Comparison of ENCODE assay signal across 28 mouse cellular contexts in the genomic region with DNA sequence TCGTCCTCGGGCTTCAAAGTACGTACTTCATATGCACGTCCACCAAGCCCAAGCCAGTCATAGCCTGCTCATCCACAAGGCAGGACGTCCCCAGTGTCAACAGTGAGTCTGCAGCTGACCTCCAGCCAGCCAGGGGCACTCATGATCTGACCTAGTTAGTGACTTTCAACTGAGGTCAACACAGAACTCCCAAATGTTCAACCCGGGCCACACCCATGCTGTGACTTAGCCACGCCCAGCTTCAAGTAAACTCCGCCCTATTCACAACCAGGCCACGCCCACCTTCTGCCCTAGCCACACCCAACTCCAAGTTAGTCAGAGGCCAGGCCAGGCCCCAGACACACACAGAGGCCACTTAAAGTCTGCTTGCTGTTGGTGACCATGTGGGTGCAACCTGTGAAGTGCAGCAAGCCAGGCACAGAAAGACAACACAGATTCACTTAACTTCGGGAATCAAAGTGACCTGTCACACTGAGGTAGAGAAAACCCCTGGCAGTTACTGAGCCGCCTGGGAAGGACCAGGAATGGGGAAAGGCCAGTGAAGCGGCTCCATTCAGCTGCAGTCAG. TPM values are rescaled to one million over a fixed set of nuclear protein-coding genes. Genes with fewer than 3 reads are reported as not detected.
DNase-seq lines count a peak whose midpoint lies in the region; ATAC-seq and TF ChIP-seq lines count a peak whose summit lies in the region.
"Had no signal": no experiment of that assay in that cellular context is flagged by ENCODE, and none has a peak within 500 bp of the region (broad histone marks: within the 10 kb centered on the region; RNA-seq: fewer than 3 reads in every experiment).

No protein-coding gene starts in this region.

- H3K9ac ChIP-seq in limb, embryonic 14.5 days (ENCODE audit: low read depth, low read length, severe bottlenecking) = no peak overlapping the region
- no peak overlapping the region for H3K9ac ChIP-seq in limb, embryonic 15.5 days
- H3K9ac ChIP-seq in midbrain, postnatal 0 days (replicated peaks; ENCODE audit: low read length, poor library complexity, severe bottlenecking) = no peak overlapping the region
- H3K9ac ChIP-seq: embryonic facial prominence, embryonic 15.5 days; hindbrain, embryonic 12.5 days; liver, embryonic 15.5 days; neural tube, embryonic 15.5 days had no signal

- H3K4me3 ChIP-seq in limb, embryonic 14.5 days (replicated peaks; ENCODE audit: low read length) = no peak overlapping the region
- no peak overlapping the region for H3K4me3 ChIP-seq in limb, embryonic 10.5 days
- no peak overlapping the region for H3K4me3 ChIP-seq in limb, embryonic 15.5 days
- no peak overlapping the region for H3K4me3 ChIP-seq in midbrain, postnatal 0 days (ENCODE audit: low read depth, low read length)
- H3K4me3 ChIP-seq: embryonic facial prominence, embryonic 15.5 days; forebrain, embryonic 10.5 days; hindbrain, embryonic 12.5 days; liver, embryonic 15.5 days; midbrain, embryonic 10.5 days; neural tube, embryonic 15.5 days had no signal

- intact Hi-C loops in left cerebral cortex, postnatal 36 days (cut with DNase I) = no loop called here

- WGBS in limb, embryonic 14.5 days = 72% methylated on average over 12 of the region's 12 CpGs
- 73% methylated on average over 12 of the region's 12 CpGs for WGBS in limb, embryonic 10.5 days
- 75% methylated on average over 12 of the region's 12 CpGs for WGBS in limb, embryonic 15.5 days
- WGBS in midbrain, postnatal 0 days = 80% methylated on average over 12 of the region's 12 CpGs

- DNase-seq in limb, embryonic 14.5 days (ENCODE audit: low spot score) = no peak
- no peak for DNase-seq in limb, embryonic 10.5 days (ENCODE audit: low spot score)
- peak; percentile 87 for DNase-seq in R1 (ENCODE audit: low read depth, low spot score)
- DNase-seq in left cerebral cortex, postnatal 36 days (ENCODE audit: low spot score in 2 of 2) = no peak
- DNase-seq in embryo, embryonic 11 days = no peak
- no peak for DNase-seq in midbrain, postnatal 0 days (ENCODE audit: low spot score)
- DNase-seq: adrenal gland, postnatal 10 days; cerebellum, adult 2 months; heart, adult 18-20 months; kidney, adult 8-10 months; kidney, postnatal 36 days; lung, postnatal 10 days; retina, postnatal 1 day; thymus, postnatal 4 days had no signal

- H3K27ac ChIP-seq in limb, embryonic 14.5 days (replicated peaks; ENCODE audit: low read depth, low read length) = 0 out of 2 replicates have a peak overlapping the region, but pooled peaks have one; percentile 15
- H3K27ac ChIP-seq in limb, embryonic 10.5 days = no peak overlapping the region
- 0 out of 2 replicates have a peak overlapping the region, but pooled peaks have one; percentile 43 for H3K27ac ChIP-seq in limb, embryonic 15.5 days
- no peak overlapping the region for H3K27ac ChIP-seq in midbrain, postnatal 0 days (ENCODE audit: low read depth, low read length)
- H3K27ac ChIP-seq: embryonic facial prominence, embryonic 15.5 days; forebrain, embryonic 10.5 days; hindbrain, embryonic 12.5 days; liver, embryonic 15.5 days; midbrain, embryonic 10.5 days; neural tube, embryonic 15.5 days had no signal

- no peak for TF ChIP-seq POLR2A in limb, embryonic 14.5 days (IDR thresholded peaks at IDR 0.05; ENCODE audit: borderline replicate concordance, extremely low read depth, insufficient read depth, insufficient read length)

- H3K9me3 ChIP-seq in limb, embryonic 14.5 days (ENCODE audit: control insufficient read depth, low read length) = no peaks in the 10 kb centered on the region
- H3K9me3 ChIP-seq in limb, embryonic 10.5 days (replicated peaks) = no peaks in the 10 kb centered on the region
- H3K9me3 ChIP-seq in limb, embryonic 15.5 days = no peaks in the 10 kb centered on the region
- no peaks in the 10 kb centered on the region for H3K9me3 ChIP-seq in midbrain, postnatal 0 days (ENCODE audit: low read length)
- H3K9me3 ChIP-seq: embryonic facial prominence, embryonic 15.5 days; liver, embryonic 15.5 days; midbrain, embryonic 10.5 days; neural tube, embryonic 15.5 days had no signal

- H3K4me1 ChIP-seq in limb, embryonic 14.5 days (ENCODE audit: control insufficient read depth, insufficient read depth, low read length) = peaks cover 9% of the 10 kb centered on the region; the same call in 1 of the 2 replicates
- H3K4me1 ChIP-seq in limb, embryonic 10.5 days = no peaks in the 10 kb centered on the region
- H3K4me1 ChIP-seq in limb, embryonic 15.5 days = peaks cover 21% of the 10 kb centered on the region
- H3K4me1 ChIP-seq in midbrain, postnatal 0 days (ENCODE audit: insufficient read depth, low read length) = no peaks in the 10 kb centered on the region
- H3K4me1 ChIP-seq: forebrain, embryonic 10.5 days; hindbrain, embryonic 12.5 days; liver, embryonic 15.5 days; midbrain, embryonic 10.5 days; neural tube, embryonic 15.5 days had no signal

- H3K27me3 ChIP-seq in limb, embryonic 14.5 days (ENCODE audit: control insufficient read depth, insufficient read depth, low read length) = no peaks in the 10 kb centered on the region
- H3K27me3 ChIP-seq in limb, embryonic 10.5 days (ENCODE audit: low read depth, poor library complexity, severe bottlenecking) = no peaks in the 10 kb centered on the region
- H3K27me3 ChIP-seq in limb, embryonic 15.5 days = no peaks in the 10 kb centered on the region
- no peaks in the 10 kb centered on the region for H3K27me3 ChIP-seq in midbrain, postnatal 0 days (ENCODE audit: insufficient read depth, low read length)
- H3K27me3 ChIP-seq: embryonic facial prominence, embryonic 15.5 days; hindbrain, embryonic 12.5 days; liver, embryonic 15.5 days; neural tube, embryonic 15.5 days had no signal

- no peak overlapping the region for H3K4me2 ChIP-seq in limb, embryonic 14.5 days (replicated peaks; ENCODE audit: low read depth, low read length, severe bottlenecking)
- no peak overlapping the region for H3K4me2 ChIP-seq in limb, embryonic 15.5 days
- no peak overlapping the region for H3K4me2 ChIP-seq in midbrain, postnatal 0 days (ENCODE audit: low read depth, low read length, poor library complexity, severe bottlenecking)
- H3K4me2 ChIP-seq: embryonic facial prominence, embryonic 15.5 days; hindbrain, embryonic 12.5 days; liver, embryonic 15.5 days; neural tube, embryonic 15.5 days had no signal

- H3K36me3 ChIP-seq in limb, embryonic 14.5 days (ENCODE audit: control insufficient read depth, insufficient read depth, low read length) = no peaks in the 10 kb centered on the region
- no peaks in the 10 kb centered on the region for H3K36me3 ChIP-seq in limb, embryonic 10.5 days
- H3K36me3 ChIP-seq in limb, embryonic 15.5 days = no peaks in the 10 kb centered on the region
- H3K36me3 ChIP-seq in midbrain, postnatal 0 days (ENCODE audit: insufficient read depth, low read length) = no peaks in the 10 kb centered on the region
- H3K36me3 ChIP-seq: embryonic facial prominence, embryonic 15.5 days; forebrain, embryonic 10.5 days; hindbrain, embryonic 12.5 days; liver, embryonic 15.5 days; midbrain, embryonic 10.5 days; neural tube, embryonic 15.5 days had no signal

- no peak for ATAC-seq in limb, embryonic 14.5 days (ENCODE audit: low FRiP score, low read depth)
- ATAC-seq in limb, embryonic 15.5 days (ENCODE audit: insufficient number of reproducible peaks, low FRiP score, low TSS enrichment, low read depth) = no peak
- ATAC-seq in midbrain, postnatal 0 days (ENCODE audit: low FRiP score) = no peak
- ATAC-seq: inflammation-experienced regulatory T-cells, adult 6 months had no signal

- no peak for TF ChIP-seq CTCF in midbrain, postnatal 0 days (IDR thresholded peaks at IDR 0.05)

RNA-seq across cellular contexts. Expression of a gene that starts 14.5 kb away (rescaled TPM):
- polyA plus RNA-seq in limb, embryonic 14.5 days (2012; rRNA removed) = 10.7 and 17.4 TPM in 2 replicates
- polyA plus RNA-seq in limb, embryonic 14.5 days (2014; fragmentation: Nextera tagmentation; extraction: Ambion mirVana) = 7.5 and 7.8 TPM in 2 replicates
- polyA plus RNA-seq in limb, embryonic 10.5 days (2016; fragmentation: Nextera tagmentation; extraction: Ambion mirVana) = 2.3 and 3.4 TPM in 2 replicates
- 10.4 and 12.0 TPM in 2 replicates for polyA plus RNA-seq in limb, embryonic 15.5 days (2015; fragmentation: Nextera tagmentation; extraction: Ambion mirVana)
- 1 to 10 TPM; 2.8 to 7.7 TPM for total RNA-seq in left cerebral cortex, postnatal 36 days (2021)
- total RNA-seq in midbrain, postnatal 0 days (2014; rRNA removed) = 2.7 and 3.6 TPM in 2 replicates
- polyA plus RNA-seq in midbrain, postnatal 0 days (2015; fragmentation: Nextera tagmentation; extraction: Ambion mirVana) = 0.63 and 1.1 TPM in 2 replicates

RNA-seq across cellular contexts. Expression of a gene that starts 59.9 kb away (rescaled TPM):
- not detected in 2 replicates for polyA plus RNA-seq in limb, embryonic 14.5 days (2012; rRNA removed)
- polyA plus RNA-seq in limb, embryonic 14.5 days (2014; fragmentation: Nextera tagmentation; extraction: Ambion mirVana) = not detected in 2 replicates
- not detected in 2 replicates for polyA plus RNA-seq in limb, embryonic 10.5 days (2016; fragmentation: Nextera tagmentation; extraction: Ambion mirVana)
- not detected in 2 replicates for polyA plus RNA-seq in limb, embryonic 15.5 days (2015; fragmentation: Nextera tagmentation; extraction: Ambion mirVana)
- not detected for total RNA-seq in left cerebral cortex, postnatal 36 days (2021)
- total RNA-seq in midbrain, postnatal 0 days (2014; rRNA removed) = not detected in 2 replicates
- not detected in 2 replicates for polyA plus RNA-seq in midbrain, postnatal 0 days (2015; fragmentation: Nextera tagmentation; extraction: Ambion mirVana)
- total RNA-seq: adrenal gland, postnatal 10 days; heart, adult 18-20 months; layer of hippocampus, postnatal 14 days; left cerebral cortex, postnatal 14 days had no signal
- polyA plus RNA-seq: brain, embryonic 14.5 days; C2C12; embryonic facial prominence, embryonic 15.5 days; forebrain, embryonic 10.5 days; heart, embryonic 16.5 days; hindbrain, embryonic 12.5 days; inflammation-experienced regulatory T-cells, adult 6 months; liver, embryonic 15.5 days; midbrain, embryonic 10.5 days; neural tube, embryonic 15.5 days; small intestine, adult 2 months had no signal

Comparison
In these comparisons a context has a peak if more than half of its experiments do, and no peak if none do; other contexts are left out.
1. H3K27ac ChIP-seq: peak in limb, embryonic 14.5 days (single experiment) and limb, embryonic 15.5 days (single experiment); none in limb, embryonic 10.5 days (single experiment) and midbrain, postnatal 0 days (single experiment).